Mouse (Mus musculus) intestine, embryonic 16.5 days (tissue): ENCODE results near the gene Akap10. TPM values are rescaled to one million over a fixed set of nuclear protein-coding genes. Genes with fewer than 3 reads are reported as not detected.
A peak's percentile ranks its signal among the peaks of the same experiment; 100 is the strongest.

Experiments
- ATAC-seq: fragments of 200-750 bp; cut with Nextera tagmentation; 2 replicates; pipeline ENCODE4 v1.8.0; 2017; ENCODE audit warnings: moderate TSS enrichment, moderate library complexity
- H3K27ac ChIP-seq: fragments of 300-500 bp; sonication (generic); 2 replicates; pipeline ENCODE4 v1.5.1; 2014; ENCODE audit warnings: mild to moderate bottlenecking, low read length
- H3K27me3 ChIP-seq: fragments of 300-500 bp; sonication (generic); replicated peaks from 2 replicates; pipeline ENCODE4 v1.6.1; 2014; ENCODE audit warnings: low read length, control low read depth, mixed read lengths; ENCODE audit not compliant: control insufficient read depth, insufficient read depth
- H3K36me3 ChIP-seq: fragments of 300-500 bp; sonication (generic); 2 replicates; pipeline ENCODE4 v1.6.1; 2014; ENCODE audit warnings: low read length, control low read depth; ENCODE audit not compliant: control insufficient read depth, insufficient read depth
- H3K4me1 ChIP-seq: fragments of 300-500 bp; sonication (generic); 2 replicates; pipeline ENCODE4 v1.6.1; 2014; ENCODE audit warnings: low read length, control low read depth, mixed read lengths; ENCODE audit not compliant: control insufficient read depth, insufficient read depth
- H3K4me2 ChIP-seq: fragments of 300-500 bp; sonication (generic); 2 replicates; pipeline ENCODE4 v1.6.1; 2014; ENCODE audit warnings: low read depth, low read length, control low read depth
- H3K4me3 ChIP-seq: fragments of 300-500 bp; sonication (generic); 2 replicates; pipeline ENCODE4 v1.5.1; 2014; ENCODE audit warnings: mild to moderate bottlenecking, low read length
- H3K9ac ChIP-seq: fragments of 300-500 bp; sonication (generic); 2 replicates; pipeline ENCODE4 v1.6.1; 2014; ENCODE audit warnings: low read depth, low read length
- H3K9me3 ChIP-seq: fragments of 300-500 bp; sonication (generic); 2 replicates; pipeline ENCODE4 v1.6.1; 2016; ENCODE audit warnings: low read length, control low read depth; ENCODE audit not compliant: control insufficient read depth
- WGBS: fragments of 180-500 bp; shearing (Covaris S2); extraction: QIAGEN DNeasy Blood & Tissue Kit; methylation state at CpG from one replicate; pipeline ENCODE4 v1.1.7; 2014; 5-methylcytosine and 5-hydroxymethylcytosine counted together
- polyA plus RNA-seq: library from polyadenylated mRNA; unstranded; fragments of >200 nt; fragmentation: Nextera tagmentation; extraction: Ambion mirVana; gene quantifications from 2 replicates; pipeline ENCODE4 v1.2.1, GENCODE M21; 2015

Akap10 gene
- polyA plus RNA-seq, 1 experiment from 2014 or later: 12.3 TPM

GRCm38 (mm10) chr11:61882183-61882582 lies 47.9 kb downstream of the Akap10 start:
- peak; percentile 44 for ATAC-seq
- 76% methylated on average over 5 of the region's 5 CpGs for WGBS
- Histone ChIP-seq H3K27ac (no peak overlapping the region), H3K4me1 (no peaks in the 10 kb centered on the region), H3K4me2 (no peak overlapping the region), H3K4me3 (no peak overlapping the region), H3K27me3 (no peaks in the 10 kb centered on the region), H3K9me3 (no peaks in the 10 kb centered on the region), H3K36me3 (0 out of 2 replicates have a peak, but pooled peaks cover 5% of the 10 kb centered on the region), H3K9ac (no peak overlapping the region)

GRCm38 (mm10) chr11:61879921-61880320 lies 50.1 kb downstream of the Akap10 start:
- H3K27ac ChIP-seq: no peak overlapping the region
- H3K36me3 ChIP-seq: 0 out of 2 replicates have a peak, but pooled peaks cover 8% of the 10 kb centered on the region
- H3K27me3 ChIP-seq: no peaks in the 10 kb centered on the region
- ATAC-seq: no peak
- H3K4me2 ChIP-seq: no peak overlapping the region
- H3K9me3 ChIP-seq: no peaks in the 10 kb centered on the region
- no peaks in the 10 kb centered on the region for H3K4me1 ChIP-seq
- no peak overlapping the region for H3K4me3 ChIP-seq
- no peak overlapping the region for H3K9ac ChIP-seq

GRCm38 (mm10) chr11:61871881-61872280 lies 58.2 kb downstream of the Akap10 start:
- ATAC-seq: no peak
- Histone ChIP-seq H3K9me3 (no peaks in the 10 kb centered on the region), H3K27ac (no peak overlapping the region), H3K27me3 (no peaks in the 10 kb centered on the region), H3K4me3 (no peak overlapping the region), H3K4me1 (no peaks in the 10 kb centered on the region), H3K4me2 (no peak overlapping the region), H3K9ac (no peak overlapping the region), H3K36me3 (0 out of 2 replicates have a peak, but pooled peaks cover 5% of the 10 kb centered on the region)
- 96% methylated on average over 5 of the region's 5 CpGs for WGBS

- H3K27ac ChIP-seq: no peak overlapping the region
- no peak overlapping the region for H3K4me2 ChIP-seq
- no peak for ATAC-seq
- 0 out of 2 replicates have a peak, but pooled peaks cover 3% of the 10 kb centered on the region for H3K36me3 ChIP-seq
- H3K27me3 ChIP-seq: no peaks in the 10 kb centered on the region
- no peaks in the 10 kb centered on the region for H3K9me3 ChIP-seq
- H3K4me1 ChIP-seq: no peaks in the 10 kb centered on the region
- H3K9ac ChIP-seq: no peak overlapping the region
- H3K4me3 ChIP-seq: no peak overlapping the region
Observed at GRCm38 (mm10) chr11:61866856-61867255, 63.2 kb downstream of the Akap10 start.

GRCm38 (mm10) chr11:61861781-61862547 lies 68.1 kb downstream of the Akap10 start:
- H3K4me2 ChIP-seq: no peak overlapping the region
- no peaks in the 10 kb centered on the region for H3K36me3 ChIP-seq
- H3K27me3 ChIP-seq: no peaks in the 10 kb centered on the region
- no peak for ATAC-seq
- H3K27ac ChIP-seq: no peak overlapping the region
- 66% methylated on average over 6 of the region's 6 CpGs for WGBS
- H3K9me3 ChIP-seq: no peaks in the 10 kb centered on the region
- no peaks in the 10 kb centered on the region for H3K4me1 ChIP-seq
- H3K9ac ChIP-seq: no peak overlapping the region
- H3K4me3 ChIP-seq: no peak overlapping the region

GRCm38 (mm10) chr11:61859316-61859715 lies 70.7 kb downstream of the Akap10 start:
- 73% methylated on average over 1 of the region's 1 CpGs for WGBS

GRCm38 (mm10) chr11:61855539-61855938 lies 74.5 kb downstream of the Akap10 start:
- H3K9ac ChIP-seq: peak overlapping the region; percentile 97
- WGBS: 45% methylated on average over 6 of the region's 6 CpGs
- ATAC-seq: no peak

More at GRCm38 (mm10) chr11:61859316-61859715, 70.7 kb downstream of the Akap10 start:
- H3K9ac ChIP-seq: no peak overlapping the region
- H3K9me3 ChIP-seq: no peaks in the 10 kb centered on the region
- no peak for ATAC-seq
- no peak overlapping the region for H3K4me2 ChIP-seq
- H3K36me3 ChIP-seq: no peaks in the 10 kb centered on the region
- H3K27me3 ChIP-seq: no peaks in the 10 kb centered on the region
- H3K27ac ChIP-seq: no peak overlapping the region
- H3K4me1 ChIP-seq: no peaks in the 10 kb centered on the region
- no peak overlapping the region for H3K4me3 ChIP-seq

GRCm38 (mm10) chr11:61854988-61855411 lies 75.1 kb downstream of the Akap10 start, which contains the start of gene Ulk2:
Gene Ulk2, minus strand, starts transcription at chr11:61855073.
- 0 out of 2 replicates have a peak, but pooled peaks cover 2% of the 10 kb centered on the region for H3K4me1 ChIP-seq
- H3K27me3 ChIP-seq: no peaks in the 10 kb centered on the region
- H3K9me3 ChIP-seq: no peaks in the 10 kb centered on the region
- H3K36me3 ChIP-seq: no peaks in the 10 kb centered on the region
- peak within 1 kb of the TSS; percentile 83 for H3K27ac ChIP-seq
- peak within 1 kb of the TSS; percentile 96 for H3K4me3 ChIP-seq
- WGBS: under 1% methylated on average over 58 of the region's 58 CpGs
- H3K4me2 ChIP-seq: peak within 1 kb of the TSS; percentile 83
- H3K9ac ChIP-seq: peak within 1 kb of the TSS; percentile 97
- peak; percentile 89 for ATAC-seq

More at GRCm38 (mm10) chr11:61855539-61855938, 74.5 kb downstream of the Akap10 start:
- 0 out of 2 replicates have a peak, but pooled peaks cover 2% of the 10 kb centered on the region for H3K4me1 ChIP-seq
- H3K27ac ChIP-seq: no peak overlapping the region
- no peaks in the 10 kb centered on the region for H3K36me3 ChIP-seq
- peak overlapping the region; percentile 83 for H3K4me2 ChIP-seq
- peak overlapping the region; percentile 96 for H3K4me3 ChIP-seq
- H3K9me3 ChIP-seq: no peaks in the 10 kb centered on the region
- no peaks in the 10 kb centered on the region for H3K27me3 ChIP-seq

GRCm38 (mm10) chr11:61854211-61854987 lies 75.7 kb downstream of the Akap10 start:
- Histone ChIP-seq H3K27me3 (no peaks in the 10 kb centered on the region), H3K36me3 (no peaks in the 10 kb centered on the region), H3K9ac (peak overlapping the region; percentile 97), H3K4me1 (0 out of 2 replicates have a peak, but pooled peaks cover 2% of the 10 kb centered on the region), H3K27ac (peak overlapping the region; percentile 83), H3K9me3 (no peaks in the 10 kb centered on the region), H3K4me3 (peak overlapping the region; percentile 96), H3K4me2 (peak overlapping the region; percentile 83)
- peak; percentile 89 for ATAC-seq
- WGBS: under 1% methylated on average over 86 of the region's 87 CpGs
